Mouse (Mus musculus) gastrocnemius, adult 2 months (tissue): ENCODE results near the gene Nmur1. TPM values are rescaled to one million over a fixed set of nuclear protein-coding genes. Genes with fewer than 3 reads are reported as not detected.

Experiments
- DNase-seq: peaks from one replicate; pipeline ENCODE4 v3.0.0; 2022
- H3K27ac ChIP-seq: fragments of 200-600 bp; 2 replicates; pipeline ENCODE4 v1.8.1; 2022; ENCODE audit warnings: mild to moderate bottlenecking
- H3K4me3 ChIP-seq: fragments of 200-600 bp; 2 replicates; pipeline ENCODE4 v1.8.1; 2022; ENCODE audit warnings: mild to moderate bottlenecking, moderate library complexity
- CTCF ChIP-seq: fragments of 200-600 bp; IDR thresholded peaks from 2 replicates; pipeline ENCODE4 v1.8.1; 2022; ENCODE audit warnings: antibody characterized with exemption, mild to moderate bottlenecking, moderate library complexity
- intact Hi-C: fragments of 180-260 bp; cut with DNase I; formaldehyde crosslinking; loops from one replicate; pipeline ENCODE4 v1.15.1; 2025
- total RNA-seq, 2 experiments: library from RNA; stranded (reverse); gene quantifications; 2 replicates each; pipeline ENCODE4 v1.2.3; 2021

Nmur1 gene
- total RNA-seq, 2 experiments from 2014 or later: not detected

GRCm38 (mm10) chr1:86415612-86416184, 10.3 kb downstream of the Nmur1 start:
- intact Hi-C loops: no loop called here
- no peak overlapping the region for H3K4me3 ChIP-seq
- no peak overlapping the region for H3K27ac ChIP-seq
- DNase-seq: peak; percentile 60
- TF ChIP-seq CTCF: peak; percentile 53

- intact Hi-C loops: no loop called here
- no peak for TF ChIP-seq CTCF
- DNase-seq: no peak
- Histone ChIP-seq H3K4me3 (no peak overlapping the region), H3K27ac (no peak overlapping the region)
Observed at GRCm38 (mm10) chr1:86415144-86415543, 10.9 kb downstream of the Nmur1 start.

- no peak for TF ChIP-seq CTCF
- DNase-seq: no peak
- Histone ChIP-seq H3K4me3 (no peak overlapping the region), H3K27ac (no peak overlapping the region)
- intact Hi-C loops: loop anchor here (5.0 kb wide), 1 partner anchor 42 kb away; no protein-coding TSS in a partner anchor
Observed at GRCm38 (mm10) chr1:86414715-86415114, 11.3 kb downstream of the Nmur1 start.

GRCm38 (mm10) chr1:86409476-86409875, 16.6 kb downstream of the Nmur1 start:
- intact Hi-C loops: no loop called here
- Histone ChIP-seq H3K27ac (no peak overlapping the region), H3K4me3 (no peak overlapping the region)
- no peak for TF ChIP-seq CTCF
- DNase-seq: no peak

GRCm38 (mm10) chr1:86408515-86408914, 17.5 kb downstream of the Nmur1 start:
- intact Hi-C loops: no loop called here
- DNase-seq: no peak
- no peak overlapping the region for H3K4me3 ChIP-seq
- H3K27ac ChIP-seq: no peak overlapping the region
- TF ChIP-seq CTCF: no peak

GRCm38 (mm10) chr1:86406914-86407313, 19.1 kb downstream of the Nmur1 start:
- intact Hi-C loops: no loop called here
- peak overlapping the region; percentile 5; the same call in 1 of the 2 replicates for H3K27ac ChIP-seq
- DNase-seq: no peak
- H3K4me3 ChIP-seq: no peak overlapping the region
- TF ChIP-seq CTCF: no peak

GRCm38 (mm10) chr1:86406313-86406712, 19.7 kb downstream of the Nmur1 start:
- H3K4me3 ChIP-seq: no peak overlapping the region
- TF ChIP-seq CTCF: no peak
- no peak for DNase-seq
- intact Hi-C loops: no loop called here
- H3K27ac ChIP-seq: no peak overlapping the region

- no peak overlapping the region for H3K27ac ChIP-seq
- H3K4me3 ChIP-seq: no peak overlapping the region
- peak; percentile 63 for TF ChIP-seq CTCF
- intact Hi-C loops: no loop called here
- DNase-seq: no peak
Observed at GRCm38 (mm10) chr1:86404834-86405233, 21.2 kb downstream of the Nmur1 start.

- DNase-seq: no peak
Observed at GRCm38 (mm10) chr1:86400096-86400754, 25.8 kb downstream of the Nmur1 start.

GRCm38 (mm10) chr1:86399322-86399721, 26.7 kb downstream of the Nmur1 start:
- intact Hi-C loops: no loop called here
- no peak for TF ChIP-seq CTCF
- Histone ChIP-seq H3K27ac (no peak overlapping the region), H3K4me3 (no peak overlapping the region)
- no peak for DNase-seq

More at GRCm38 (mm10) chr1:86400096-86400754, 25.8 kb downstream of the Nmur1 start:
- H3K4me3 ChIP-seq: no peak overlapping the region
- H3K27ac ChIP-seq: no peak overlapping the region
- intact Hi-C loops: no loop called here
- TF ChIP-seq CTCF: no peak

GRCm38 (mm10) chr1:86398222-86398621, 27.8 kb downstream of the Nmur1 start:
- TF ChIP-seq CTCF: no peak
- intact Hi-C loops: no loop called here
- DNase-seq: no peak
- no peak overlapping the region for H3K4me3 ChIP-seq
- H3K27ac ChIP-seq: no peak overlapping the region

- Histone ChIP-seq H3K4me3 (no peak overlapping the region), H3K27ac (no peak overlapping the region)
- no peak for DNase-seq
- no peak for TF ChIP-seq CTCF
- intact Hi-C loops: no loop called here
Observed at GRCm38 (mm10) chr1:86397621-86398020, 28.4 kb downstream of the Nmur1 start.

- intact Hi-C loops: no loop called here
- no peak for DNase-seq
- no peak overlapping the region for H3K27ac ChIP-seq
- peak; percentile 28; the same call in 1 of the 2 replicates for TF ChIP-seq CTCF
- no peak overlapping the region for H3K4me3 ChIP-seq
Observed at GRCm38 (mm10) chr1:86395897-86396296, 30.1 kb downstream of the Nmur1 start.

- TF ChIP-seq CTCF: no peak
- intact Hi-C loops: no loop called here
- Histone ChIP-seq H3K4me3 (no peak overlapping the region), H3K27ac (no peak overlapping the region)
- DNase-seq: no peak
Observed at GRCm38 (mm10) chr1:86394246-86394645, 31.8 kb downstream of the Nmur1 start.
